Mouse (Mus musculus) myocyte (in vitro differentiated cells): Measurements from ENCODE around the gene Mrc2.

ENCODE experiments used
- E2F4 ChIP-seq: IDR thresholded peaks from one replicate; pipeline ENCODE4 v1.6.1; 2011; ENCODE audit warnings: mild to moderate bottlenecking, control low read depth, moderate library complexity; ENCODE audit not compliant: insufficient read depth
- MAX ChIP-seq: IDR thresholded peaks from one replicate; pipeline ENCODE4 v1.6.1; 2011; ENCODE audit warnings: low read depth, mild to moderate bottlenecking, control low read depth
- MYOD1 ChIP-seq, 3 experiments: IDR thresholded peaks; one replicate each; pipeline ENCODE4 v1.6.1; 2011; ENCODE audit warnings: control low read depth in 2 of 3, low read depth in 2 of 3, mild to moderate bottlenecking in 2 of 3, moderate library complexity in 1 of 3; ENCODE audit not compliant: insufficient read length in 2 of 3, control insufficient read depth in 1 of 3
- MYOG ChIP-seq, 3 experiments: IDR thresholded peaks; one replicate each; pipeline ENCODE4 v1.6.1; 2011; ENCODE audit warnings: control low read depth in 2 of 3, low read depth in 2 of 3, mild to moderate bottlenecking in 2 of 3; ENCODE audit not compliant: insufficient read length in 2 of 3, control insufficient read depth in 1 of 3, insufficient read depth in 1 of 3
- POLR2A ChIP-seq: IDR thresholded peaks from one replicate; pipeline ENCODE4 v1.6.1; 2011; ENCODE audit warnings: low read depth, mild to moderate bottlenecking, control low read depth, moderate library complexity; ENCODE audit not compliant: insufficient read length
- POLR2AphosphoS2 ChIP-seq: IDR thresholded peaks from one replicate; pipeline ENCODE4 v1.6.1; 2011; ENCODE audit warnings: low read depth, control low read depth; ENCODE audit not compliant: insufficient read length
- SRF ChIP-seq: IDR thresholded peaks from one replicate; pipeline ENCODE4 v1.6.1; 2011; ENCODE audit warnings: low read depth; ENCODE audit not compliant: control insufficient read depth, insufficient read length
- USF1 ChIP-seq: IDR thresholded peaks from one replicate; pipeline ENCODE4 v1.6.1; 2011; ENCODE audit warnings: low read depth, mild to moderate bottlenecking, control low read depth, moderate library complexity

GRCm38 (mm10) chr11:105259733-105260132 is 32.7 kb upstream of the Mrc2 start:
- TF ChIP-seq USF1, result no peak
- TF ChIP-seq POLR2A, result no peak
- TF ChIP-seq SRF, result no peak
- no peak for TF ChIP-seq MYOD1 (IDR thresholded peaks at IDR 0.05; ENCODE audit: control insufficient read depth in 1 of 3, insufficient read length in 2 of 3, low read depth in 2 of 3)
- TF ChIP-seq E2F4, result no peak
- TF ChIP-seq POLR2AphosphoS2, result no peak
- no peak for TF ChIP-seq MAX
- TF ChIP-seq MYOG (IDR thresholded peaks at IDR 0.05; ENCODE audit: control insufficient read depth in 1 of 3, insufficient read depth in 1 of 3, insufficient read length in 2 of 3, low read depth in 2 of 3), result no peak
